Mouse (Mus musculus): ENCODE results near the gene Asb2. TPM values are rescaled to one million over a fixed set of nuclear protein-coding genes. Genes with fewer than 3 reads are reported as not detected.

The Asb2 gene
- polyA plus RNA-seq, 1 experiment from 2014 or later: 218 TPM

- Histone ChIP-seq H3K9ac (no peak overlapping the region), H3K27ac (ENCODE audit: poor library complexity, severe bottlenecking) (no peak overlapping the region), H3K9me3 (replicated peaks) (no peaks in the 10 kb centered on the region), H3K4me3 (no peak overlapping the region), H3K4me2 (no peak overlapping the region), H3K36me3 (no peaks in the 10 kb centered on the region), H3K27me3 (replicated peaks) (peaks cover 6% of the 10 kb centered on the region; the same call in 1 of the 2 replicates), H3K4me1 (replicated peaks) (no peaks in the 10 kb centered on the region)
- ATAC-seq (ENCODE audit: insufficient number of reproducible peaks, low FRiP score): no peak
- 78% methylated on average over 3 of the region's 3 CpGs for WGBS
Measured at GRCm38 (mm10) chr12:103272176-103272575, 83.6 kb downstream of the Asb2 start.

Other genes with a start within 250 kb of the Asb2 start
- 0.75 TPM in 1 of 2 replicates, not detected in the other for gene Prima1, start 113.9 kb downstream of the Asb2 start, polyA plus RNA-seq (2016; fragmentation: Nextera tagmentation; extraction: Ambion mirVana)
- 0.20 TPM in 1 of 2 replicates, not detected in the other for gene Fam181a, start 45.0 kb downstream of the Asb2 start, polyA plus RNA-seq (2016; fragmentation: Nextera tagmentation; extraction: Ambion mirVana)
- 17.7 and 18.4 TPM in 2 replicates for gene Otub2, start 32.7 kb upstream of the Asb2 start, polyA plus RNA-seq (2016; fragmentation: Nextera tagmentation; extraction: Ambion mirVana)
- gene 9330161L09Rik, start 51.8 kb upstream of the Asb2 start, polyA plus RNA-seq (2016; fragmentation: Nextera tagmentation; extraction: Ambion mirVana): 0.39 and 0.46 TPM in 2 replicates
- gene Ddx24, start 69.8 kb upstream of the Asb2 start, polyA plus RNA-seq (2016; fragmentation: Nextera tagmentation; extraction: Ambion mirVana): 72.3 and 78.7 TPM in 2 replicates
- 23.7 and 26.3 TPM in 2 replicates for gene Ifi27, start 78.2 kb upstream of the Asb2 start, polyA plus RNA-seq (2016; fragmentation: Nextera tagmentation; extraction: Ambion mirVana)
- gene Ifi27l2a, start 87.7 kb upstream of the Asb2 start, polyA plus RNA-seq (2016; fragmentation: Nextera tagmentation; extraction: Ambion mirVana): 3.6 and 4.5 TPM in 2 replicates
- 0.31 TPM in 1 of 2 replicates, not detected in the other for gene Ifi27l2b, start 101.2 kb upstream of the Asb2 start, polyA plus RNA-seq (2016; fragmentation: Nextera tagmentation; extraction: Ambion mirVana)
- 0.41 and 0.48 TPM in 2 replicates for gene Ppp4r4, start 176.3 kb upstream of the Asb2 start, polyA plus RNA-seq (2016; fragmentation: Nextera tagmentation; extraction: Ambion mirVana)

Data from heart, embryonic 12.5 days (tissue).